Mouse (Mus musculus) forebrain, postnatal 0 days (tissue): ENCODE measurements around the gene Hpse2. TPM values are rescaled to one million over a fixed set of nuclear protein-coding genes. Genes with fewer than 3 reads are reported as not detected.
A peak's percentile ranks its signal among the peaks of the same experiment; 100 is the strongest.

Experiments used
- ATAC-seq: fragments of 200-750 bp; cut with Nextera tagmentation; 2 replicates; pipeline ENCODE4 v1.8.0; 2017; ENCODE audit warnings: mild to moderate bottlenecking, moderate library complexity
- DNase-seq: peaks from one replicate; pipeline ENCODE4 v3.0.0-alpha.2; 2015
- H3K27ac ChIP-seq: fragments of 300-500 bp; sonication (generic); 2 replicates; pipeline ENCODE4 v1.5.1; 2014; ENCODE audit warnings: low read depth, mild to moderate bottlenecking, antibody characterized with exemption, low read length, moderate library complexity, mixed read lengths
- H3K27me3 ChIP-seq: fragments of 300-500 bp; sonication (generic); 2 replicates; pipeline ENCODE4 v1.6.1; 2014; ENCODE audit warnings: mild to moderate bottlenecking, low read length, mixed read lengths; ENCODE audit not compliant: insufficient read depth
- H3K36me3 ChIP-seq: fragments of 300-500 bp; sonication (generic); 2 replicates; pipeline ENCODE4 v1.6.1; 2014; ENCODE audit warnings: mild to moderate bottlenecking, moderate library complexity; ENCODE audit not compliant: insufficient read depth
- H3K4me1 ChIP-seq: fragments of 300-500 bp; sonication (generic); 2 replicates; pipeline ENCODE4 v1.6.1; 2014; ENCODE audit warnings: antibody characterized with exemption; ENCODE audit not compliant: insufficient read depth
- H3K4me2 ChIP-seq: fragments of 300-500 bp; sonication (generic); 2 replicates; pipeline ENCODE4 v1.6.1; 2014; ENCODE audit warnings: low read depth, mild to moderate bottlenecking, moderate library complexity
- H3K4me3 ChIP-seq: fragments of 300-500 bp; sonication (generic); 2 replicates; pipeline ENCODE4 v1.5.1; 2014; ENCODE audit warnings: low read depth, low read length, mixed read lengths
- H3K9ac ChIP-seq: fragments of 300-500 bp; sonication (generic); 2 replicates; pipeline ENCODE4 v1.6.1; 2014; ENCODE audit warnings: mild to moderate bottlenecking
- H3K9me3 ChIP-seq: fragments of 300-500 bp; sonication (generic); 2 replicates; pipeline ENCODE4 v1.6.1; 2016; ENCODE audit warnings: low read length
- CTCF ChIP-seq: sonication (generic); IDR thresholded peaks from 2 replicates; pipeline ENCODE4 v1.5.1; 2016; ENCODE audit warnings: antibody characterized with exemption, control low read depth, low read depth
- WGBS: fragments of 180-500 bp; shearing (Covaris S2); extraction: QIAGEN DNeasy Blood & Tissue Kit; methylation state at CpG from one replicate; pipeline ENCODE4 v1.1.7; 2014; 5-methylcytosine and 5-hydroxymethylcytosine counted together
- polyA plus RNA-seq: library from polyadenylated mRNA; unstranded; fragments of >200 nt; fragmentation: Nextera tagmentation; extraction: Ambion mirVana; gene quantifications from 2 replicates; pipeline ENCODE4 v1.2.1, GENCODE M21; 2015
- total RNA-seq: library from RNA; depleted of rRNA; stranded (reverse); fragments of >200 nt; gene quantifications from 2 replicates; pipeline ENCODE4 v1.2.3, GENCODE M21; 2014; rRNA removed

Hpse2 gene
- total RNA-seq (0.54 and 0.57 TPM in 2 replicates), polyA plus RNA-seq (0.16 and 0.34 TPM in 2 replicates)

DNA sequence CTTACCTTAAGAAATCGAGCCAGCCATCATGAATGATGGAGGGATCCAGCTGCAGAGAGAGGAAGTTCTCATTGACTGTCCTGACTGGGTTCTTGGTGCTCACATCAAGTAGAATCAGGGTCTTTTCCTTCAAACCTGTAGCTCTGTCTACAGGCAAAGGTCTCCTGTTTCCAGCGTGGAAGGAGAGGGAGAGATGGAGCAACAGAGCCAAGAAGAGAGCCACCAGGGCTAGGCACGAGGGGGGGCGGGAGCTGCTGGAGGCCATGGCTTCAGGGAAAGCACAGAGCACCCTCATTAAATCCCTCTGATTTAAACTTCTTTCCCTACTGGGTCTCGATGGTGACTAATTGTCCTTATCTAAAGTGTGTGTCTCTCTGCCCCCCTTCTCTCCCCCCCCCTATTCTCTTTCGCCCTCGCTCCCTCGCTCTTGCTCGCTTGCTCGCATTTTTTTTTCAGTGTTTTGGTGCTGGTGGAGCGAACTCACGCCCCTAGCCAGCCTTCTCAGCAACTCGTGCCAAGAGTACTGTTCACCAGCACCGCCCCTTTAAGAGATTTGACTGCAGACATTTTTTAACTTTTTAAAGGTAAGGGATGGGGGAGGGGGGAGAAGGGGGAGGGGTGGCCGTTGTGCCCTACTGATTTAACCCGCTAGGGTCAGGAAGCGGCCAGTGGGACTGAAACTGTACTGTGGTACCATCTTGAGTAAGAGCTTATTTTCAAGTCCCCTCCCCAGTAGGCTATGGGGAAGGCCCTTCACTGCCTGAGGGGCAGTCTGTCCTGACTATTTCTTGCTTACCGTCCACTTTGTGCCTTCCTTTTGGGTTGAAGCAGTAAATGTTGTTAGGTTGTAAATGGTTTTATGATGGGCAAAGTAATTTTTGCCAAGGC lies at the start of gene Hpse2:
TSS of gene Hpse2 (minus strand) at position 339 of the 888 bp plus-strand sequence.
- Histone ChIP-seq H3K36me3 (no peaks in the 10 kb centered on the region), H3K27ac (no peak within 1 kb of the TSS), H3K4me1 (peaks cover 16% of the 10 kb centered on the region), H3K4me2 (peak within 1 kb of the TSS; percentile 63), H3K4me3 (peak within 1 kb of the TSS; percentile 38; the same call in 1 of the 2 replicates), H3K9ac (no peak within 1 kb of the TSS), H3K9me3 (no peaks in the 10 kb centered on the region), H3K27me3 (peaks cover 50% of the 10 kb centered on the region)
- WGBS: 4% methylated on average over 18 of the region's 18 CpGs
- DNase-seq (no peak), ATAC-seq (no peak)
- TF ChIP-seq CTCF: no peak

DNA sequence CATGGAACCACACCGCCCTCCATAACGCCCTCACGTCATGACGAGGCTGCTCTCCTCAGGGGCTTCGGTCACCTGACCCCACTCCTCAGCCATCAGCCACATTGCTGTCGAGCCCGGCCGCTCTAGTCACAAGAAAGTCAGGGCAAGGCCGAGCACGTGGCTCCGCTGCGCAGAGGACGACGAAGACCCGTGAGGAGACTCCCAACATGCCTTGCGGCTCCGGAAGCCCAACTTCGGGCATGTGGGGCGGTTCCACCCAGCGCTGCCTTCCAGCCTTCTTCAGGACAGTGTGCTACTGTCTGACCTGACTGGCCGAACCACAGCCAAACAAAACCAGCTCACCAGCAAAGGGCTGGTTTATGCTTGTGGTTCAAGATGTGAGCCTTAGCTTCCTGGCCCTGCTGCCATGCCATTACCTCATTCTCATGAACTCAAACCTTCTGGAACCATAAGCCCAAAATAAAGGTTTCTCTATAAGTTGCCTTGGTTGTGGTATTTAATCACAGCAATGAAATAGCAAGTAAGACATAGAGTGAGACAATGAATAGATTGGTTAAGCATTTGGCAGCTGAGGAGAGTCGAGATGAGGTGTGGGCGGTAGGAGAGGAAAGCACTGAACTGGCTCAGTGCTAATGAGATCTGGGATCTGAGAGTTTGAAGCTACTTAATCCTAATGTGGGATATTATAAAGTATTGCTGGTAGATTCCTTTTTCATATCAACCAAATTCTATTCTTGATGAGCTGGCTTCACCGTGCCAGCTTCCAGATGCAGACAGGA lies 39.5 kb upstream of the Hpse2 start:
- Histone ChIP-seq H3K4me2 (no peak overlapping the region), H3K27ac (no peak overlapping the region), H3K36me3 (no peaks in the 10 kb centered on the region), H3K9me3 (no peaks in the 10 kb centered on the region), H3K27me3 (no peaks in the 10 kb centered on the region), H3K9ac (no peak overlapping the region), H3K4me1 (no peaks in the 10 kb centered on the region), H3K4me3 (no peak overlapping the region)
- WGBS: 90% methylated on average over 24 of the region's 24 CpGs
- DNase-seq: no peak
- no peak for ATAC-seq
- TF ChIP-seq CTCF: no peak

DNA sequence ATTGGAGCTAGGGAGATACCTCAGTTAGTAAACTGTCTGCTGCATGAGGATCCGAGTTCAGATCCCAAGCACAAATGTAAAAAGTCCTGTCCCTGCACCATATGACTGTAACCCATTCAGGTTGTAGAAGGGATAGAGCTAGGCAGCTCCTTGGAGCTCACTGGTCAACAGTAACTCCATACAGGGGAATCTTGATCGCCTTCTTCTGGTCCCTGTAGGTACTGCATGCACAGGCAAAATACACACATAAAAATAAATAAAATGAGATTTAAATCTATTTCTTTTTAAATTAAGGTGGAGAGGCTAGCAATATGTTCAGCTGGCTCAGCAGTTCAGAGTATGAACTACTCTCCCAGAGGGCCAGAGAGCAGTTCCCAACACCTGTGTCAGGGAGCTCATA lies 35.9 kb upstream of the Hpse2 start:
- H3K9me3 ChIP-seq: no peaks in the 10 kb centered on the region
- no peak for TF ChIP-seq CTCF
- ATAC-seq: no peak
- H3K4me1 ChIP-seq: no peaks in the 10 kb centered on the region
- no peak overlapping the region for H3K27ac ChIP-seq
- no peaks in the 10 kb centered on the region for H3K36me3 ChIP-seq
- no peak overlapping the region for H3K9ac ChIP-seq
- no peaks in the 10 kb centered on the region for H3K27me3 ChIP-seq
- DNase-seq: no peak
- 85% methylated on average over 2 of the region's 2 CpGs for WGBS
- no peak overlapping the region for H3K4me3 ChIP-seq
- no peak overlapping the region for H3K4me2 ChIP-seq

DNA sequence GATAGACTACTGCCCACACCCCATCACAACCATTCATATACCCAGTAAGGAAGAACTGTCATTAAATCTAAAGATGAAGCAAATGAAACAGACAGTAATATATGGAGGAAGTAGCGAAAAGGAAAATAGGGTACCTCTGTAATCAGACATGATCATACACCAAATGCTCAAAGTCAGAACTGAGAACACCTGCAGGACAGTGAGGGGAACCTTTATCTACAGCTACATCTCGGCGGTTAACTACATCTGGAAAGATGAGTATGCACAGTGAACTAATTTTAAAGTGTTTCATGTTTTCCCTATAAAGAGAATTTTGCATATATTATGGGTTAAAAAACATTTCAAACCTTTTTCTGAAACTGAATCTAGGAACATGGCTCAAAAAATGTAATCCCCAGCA lies 32.4 kb upstream of the Hpse2 start:
- 90% methylated on average over 3 of the region's 3 CpGs for WGBS
- H3K4me2 ChIP-seq: no peak overlapping the region
- no peak overlapping the region for H3K9ac ChIP-seq
- H3K36me3 ChIP-seq: no peaks in the 10 kb centered on the region
- H3K4me1 ChIP-seq: no peaks in the 10 kb centered on the region
- H3K27me3 ChIP-seq: no peaks in the 10 kb centered on the region
- ATAC-seq (no peak), DNase-seq (no peak)
- no peak for TF ChIP-seq CTCF
- H3K9me3 ChIP-seq: no peaks in the 10 kb centered on the region
- H3K4me3 ChIP-seq: no peak overlapping the region
- H3K27ac ChIP-seq: no peak overlapping the region

DNA sequence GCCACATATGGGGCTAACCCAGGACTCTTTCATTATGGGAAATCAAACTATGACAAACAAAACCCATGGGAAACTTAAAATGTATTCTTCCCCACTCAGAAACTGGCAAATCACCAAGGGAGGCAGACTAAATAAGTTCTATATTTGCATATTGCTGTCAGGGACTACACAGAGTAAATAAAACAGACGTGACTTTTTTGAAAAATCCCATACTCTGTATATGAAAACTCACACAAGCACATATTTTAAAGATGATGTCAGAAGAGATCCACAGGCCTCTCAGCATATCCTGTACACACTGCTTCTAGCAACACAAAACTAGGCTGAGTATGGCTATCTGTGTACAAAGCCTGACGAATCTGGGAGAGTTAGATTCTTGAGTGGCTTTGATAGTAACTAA lies 27.4 kb upstream of the Hpse2 start:
- H3K36me3 ChIP-seq: no peaks in the 10 kb centered on the region
- no peaks in the 10 kb centered on the region for H3K4me1 ChIP-seq
- no peaks in the 10 kb centered on the region for H3K9me3 ChIP-seq
- DNase-seq (no peak), ATAC-seq (no peak)
- WGBS: 65% methylated on average over 2 of the region's 2 CpGs
- H3K27me3 ChIP-seq: no peaks in the 10 kb centered on the region
- no peak overlapping the region for H3K9ac ChIP-seq
- TF ChIP-seq CTCF: no peak
- no peak overlapping the region for H3K4me3 ChIP-seq
- H3K4me2 ChIP-seq: no peak overlapping the region
- H3K27ac ChIP-seq: no peak overlapping the region

DNA sequence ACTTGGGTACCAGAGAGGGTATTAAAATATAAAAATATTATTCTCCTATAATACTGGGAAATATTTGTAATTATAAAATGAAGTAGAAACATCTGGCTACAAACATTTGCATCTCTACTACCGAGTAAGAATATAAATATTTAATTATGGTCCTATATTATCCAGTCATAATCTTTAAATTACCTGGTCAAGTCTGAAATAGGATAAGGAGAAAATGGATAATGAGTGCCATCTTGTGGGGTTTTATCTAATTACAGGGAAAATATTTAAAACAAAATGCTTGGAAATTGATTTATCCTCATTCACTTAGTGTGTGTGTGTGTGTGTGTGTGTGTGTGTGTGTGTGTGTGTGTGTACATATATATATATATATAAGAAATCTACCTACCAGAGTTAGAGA lies 19.0 kb upstream of the Hpse2 start:
- Histone ChIP-seq H3K9me3 (no peaks in the 10 kb centered on the region), H3K4me1 (no peaks in the 10 kb centered on the region), H3K27me3 (no peaks in the 10 kb centered on the region), H3K27ac (no peak overlapping the region), H3K36me3 (no peaks in the 10 kb centered on the region), H3K4me3 (no peak overlapping the region), H3K4me2 (no peak overlapping the region), H3K9ac (no peak overlapping the region)
- TF ChIP-seq CTCF: peak; percentile 39
- WGBS: 42% methylated on average over 1 of the region's 1 CpGs
- peak; percentile 35 for DNase-seq
- ATAC-seq: no peak

DNA sequence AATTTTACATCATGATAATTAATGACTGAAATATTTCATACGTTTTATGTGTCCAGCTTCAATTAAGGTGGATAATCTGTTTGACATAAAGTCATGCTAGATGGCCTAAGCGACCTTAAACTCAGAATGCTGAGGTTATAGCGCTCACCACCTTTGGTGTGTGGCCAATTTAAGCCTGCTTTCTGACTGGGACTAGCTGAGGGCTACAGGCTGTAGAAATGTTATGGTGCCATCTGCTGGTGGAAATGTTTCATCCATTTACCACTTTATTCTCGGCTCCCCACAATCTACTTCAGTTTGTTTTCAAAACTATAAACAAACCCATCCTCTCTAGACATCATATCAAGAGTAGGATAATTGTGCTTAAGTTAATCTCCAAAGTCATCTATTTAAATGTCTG lies 8.2 kb upstream of the Hpse2 start:
- no peak overlapping the region for H3K4me3 ChIP-seq
- H3K27ac ChIP-seq: no peak overlapping the region
- no peak overlapping the region for H3K4me2 ChIP-seq
- 2% methylated on average over 4 of the region's 4 CpGs for WGBS
- peak; percentile 86 for TF ChIP-seq CTCF
- H3K9ac ChIP-seq: no peak overlapping the region
- no peaks in the 10 kb centered on the region for H3K36me3 ChIP-seq
- ATAC-seq (no peak), DNase-seq (peak; percentile 83)
- H3K4me1 ChIP-seq: no peaks in the 10 kb centered on the region
- H3K9me3 ChIP-seq: no peaks in the 10 kb centered on the region
- H3K27me3 ChIP-seq: no peaks in the 10 kb centered on the region
